In genomic region chr10:117432415-117432814, GRCm38 (mm10) we compare ENCODE assay signal across 8 mouse cellular contexts. TPM values are rescaled to one million over a fixed set of nuclear protein-coding genes. Genes with fewer than 3 reads are reported as not detected.
A peak's percentile ranks its signal among the peaks of the same experiment; 100 is the strongest.
DNase-seq lines count a peak whose midpoint lies in the region; ATAC-seq and TF ChIP-seq lines count a peak whose summit lies in the region.

No protein-coding gene starts in this region.

- H3K36me3 ChIP-seq in ES-Bruce4 (ENCODE audit: control insufficient read depth, insufficient read depth, low read length, poor library complexity, severe bottlenecking): no peaks in the 10 kb centered on the region

- peaks cover 5% of the 10 kb centered on the region for H3K4me1 ChIP-seq in ES-Bruce4 (ENCODE audit: control insufficient read depth, insufficient read depth, low read length)

- no peak for TF ChIP-seq POLR2A in ES-Bruce4 (IDR thresholded peaks at IDR 0.05; ENCODE audit: insufficient read depth, low read length)
- no peak for TF ChIP-seq POLR2A in brain, embryonic 14.5 days (IDR thresholded peaks at IDR 0.05; ENCODE audit: borderline replicate concordance, extremely low read depth, insufficient read depth, insufficient read length, poor library complexity, severe bottlenecking)

- peak; percentile 57 for ATAC-seq in erythroid progenitor cell, adult 5-6 weeks (replicated peaks; ENCODE audit: low FRiP score, poor library complexity, severe bottlenecking)

- no peaks in the 10 kb centered on the region for H3K27me3 ChIP-seq in ES-Bruce4 (ENCODE audit: control insufficient read depth, insufficient read depth, low read length, poor library complexity, severe bottlenecking)

- H3K9ac ChIP-seq in ES-Bruce4 (ENCODE audit: low read depth, poor library complexity, severe bottlenecking): peak overlapping the region; percentile 62

- peak; percentile 78 for DNase-seq in brain, embryonic 14.5 days (ENCODE audit: low read depth)
- DNase-seq in heart, postnatal 14 days: peak; percentile 72 to 85
- peak; percentile 89 to 91 for DNase-seq in kidney, postnatal 4 days
- peak; percentile 89 for DNase-seq in lung, postnatal 14 days
- DNase-seq in retina, postnatal 1 day: peak; percentile 77
- peak; percentile 94 for DNase-seq in thymus, postnatal 4 days

- TF ChIP-seq EP300 in ES-Bruce4 (IDR thresholded peaks at IDR 0.05; ENCODE audit: insufficient read depth, low read depth, low read length): no peak

- H3K27ac ChIP-seq in ES-Bruce4 (ENCODE audit: insufficient read depth, low read length): no peak overlapping the region

- TF ChIP-seq CTCF in ES-Bruce4 (IDR thresholded peaks at IDR 0.05; ENCODE audit: low read depth, low read length): peak; percentile 76
- peak; percentile 73 for TF ChIP-seq CTCF in brain, embryonic 14.5 days (IDR thresholded peaks at IDR 0.05; ENCODE audit: borderline replicate concordance, extremely low read depth, insufficient read depth, insufficient read length)

- H3K9me3 ChIP-seq in ES-Bruce4 (replicated peaks; ENCODE audit: control insufficient read depth, insufficient read depth, low read length, poor library complexity, severe bottlenecking): no peaks in the 10 kb centered on the region

- peak overlapping the region; percentile 64 for H3K4me3 ChIP-seq in ES-Bruce4 (ENCODE audit: low read depth, low read length)

- intact Hi-C loops in heart, postnatal 14 days (cut with DNase I): no loop called here

RNA-seq across cellular contexts. Expression of gene Cpsf6, which starts 52.6 kb away (rescaled TPM):
- polyA plus RNA-seq in ES-Bruce4 (2011; ENCODE audit: insufficient read depth, insufficient read length, low read depth, missing spikeins): 205 and 225 TPM in 2 replicates
- polyA plus RNA-seq in brain, embryonic 14.5 days (2012; rRNA removed): 149 and 198 TPM in 2 replicates
- 60.5 and 79.2 TPM in 2 replicates for total RNA-seq in erythroid progenitor cell, adult 5-6 weeks (2015; ENCODE audit: low replicate concordance)
- total RNA-seq in erythroid progenitor cell, adult 5-6 weeks (2017; ENCODE audit: low replicate concordance): 83.6 and 119 TPM in 2 replicates
- 10 to 100 TPM; 43.6 to 43.8 TPM for total RNA-seq in heart, postnatal 14 days (2021)
